Mouse (Mus musculus): ENCODE measurements around the gene Wdsub1.

GRCm38 (mm10) chr2:59841944-59842343 is 40.4 kb downstream of the Wdsub1 start:
- TF ChIP-seq POLR2A (IDR thresholded peaks at IDR 0.05; ENCODE audit: extremely low read depth, insufficient read depth, low read length) (no peak), CTCF (IDR thresholded peaks at IDR 0.05; ENCODE audit: low read depth, low read length) (no peak)
